Mouse (Mus musculus): ENCODE data around the gene Lta. TPM values are rescaled to one million over a fixed set of nuclear protein-coding genes. Genes with fewer than 3 reads are reported as not detected.

Gene Lta
- polyA plus RNA-seq, 1 experiment from 2014 or later = not detected

- peaks cover 5% of the 10 kb centered on the region; the same call in 1 of the 2 replicates for H3K4me1 ChIP-seq
- no peak overlapping the region for H3K27ac ChIP-seq
- no peaks in the 10 kb centered on the region for H3K27me3 ChIP-seq (ENCODE audit: poor library complexity, severe bottlenecking)
- no peak overlapping the region for H3K4me3 ChIP-seq
- H3K36me3 ChIP-seq (replicated peaks) = peaks cover 43% of the 10 kb centered on the region
- H3K9me3 ChIP-seq = no peaks in the 10 kb centered on the region
- 83% methylated on average over 18 of the region's 18 CpGs for WGBS
- DNase-seq (ENCODE audit: extremely low spot score, low spot score) = no peak
Observed at GRCm38 (mm10) chr17:35218516-35219193, 13.5 kb upstream of the Lta start.

GRCm38 (mm10) chr17:35213071-35213470 is 7.9 kb upstream of the Lta start:
- WGBS = 89% methylated on average over 5 of the region's 5 CpGs

DNA sequence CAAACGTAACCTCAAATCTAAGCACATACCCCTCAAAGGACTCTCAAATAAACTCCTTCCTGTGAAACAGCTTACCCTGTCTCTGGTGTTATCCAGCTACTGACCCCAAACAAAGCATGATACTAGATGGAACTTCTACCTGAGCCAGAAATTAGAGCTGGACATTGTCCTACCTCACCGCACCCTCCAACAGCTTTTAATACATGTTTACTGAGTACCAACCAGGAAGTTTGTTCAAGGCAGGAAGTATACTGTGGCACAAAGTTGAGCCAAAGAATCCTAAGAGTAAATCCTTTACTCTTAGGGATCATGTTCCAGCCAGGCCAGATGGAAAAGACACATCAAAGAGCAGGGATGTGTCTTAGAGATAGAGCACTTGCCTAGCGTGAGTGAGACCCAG is 5.4 kb upstream of the Lta start:
- no peak overlapping the region for H3K27ac ChIP-seq
- peaks cover under 1% of the 10 kb centered on the region; the same call in 1 of the 2 replicates for H3K27me3 ChIP-seq (ENCODE audit: poor library complexity, severe bottlenecking)
- no peak for DNase-seq (ENCODE audit: extremely low spot score, low spot score)
- no peaks in the 10 kb centered on the region for H3K36me3 ChIP-seq (replicated peaks)
- 87% methylated on average over 3 of the region's 3 CpGs for WGBS
- peaks cover 14% of the 10 kb centered on the region; the same call in 1 of the 2 replicates for H3K4me1 ChIP-seq
- no peak overlapping the region for H3K4me3 ChIP-seq
- H3K9me3 ChIP-seq = no peaks in the 10 kb centered on the region

More at GRCm38 (mm10) chr17:35213071-35213470, 7.9 kb upstream of the Lta start:
- Histone ChIP-seq H3K9me3 (no peaks in the 10 kb centered on the region), H3K4me3 (no peak overlapping the region), H3K36me3 (replicated peaks) (no peaks in the 10 kb centered on the region), H3K4me1 (peaks cover 14% of the 10 kb centered on the region; the same call in 1 of the 2 replicates), H3K27ac (no peak overlapping the region), H3K27me3 (ENCODE audit: poor library complexity, severe bottlenecking) (no peaks in the 10 kb centered on the region)
- no peak for DNase-seq (ENCODE audit: extremely low spot score, low spot score)

DNA sequence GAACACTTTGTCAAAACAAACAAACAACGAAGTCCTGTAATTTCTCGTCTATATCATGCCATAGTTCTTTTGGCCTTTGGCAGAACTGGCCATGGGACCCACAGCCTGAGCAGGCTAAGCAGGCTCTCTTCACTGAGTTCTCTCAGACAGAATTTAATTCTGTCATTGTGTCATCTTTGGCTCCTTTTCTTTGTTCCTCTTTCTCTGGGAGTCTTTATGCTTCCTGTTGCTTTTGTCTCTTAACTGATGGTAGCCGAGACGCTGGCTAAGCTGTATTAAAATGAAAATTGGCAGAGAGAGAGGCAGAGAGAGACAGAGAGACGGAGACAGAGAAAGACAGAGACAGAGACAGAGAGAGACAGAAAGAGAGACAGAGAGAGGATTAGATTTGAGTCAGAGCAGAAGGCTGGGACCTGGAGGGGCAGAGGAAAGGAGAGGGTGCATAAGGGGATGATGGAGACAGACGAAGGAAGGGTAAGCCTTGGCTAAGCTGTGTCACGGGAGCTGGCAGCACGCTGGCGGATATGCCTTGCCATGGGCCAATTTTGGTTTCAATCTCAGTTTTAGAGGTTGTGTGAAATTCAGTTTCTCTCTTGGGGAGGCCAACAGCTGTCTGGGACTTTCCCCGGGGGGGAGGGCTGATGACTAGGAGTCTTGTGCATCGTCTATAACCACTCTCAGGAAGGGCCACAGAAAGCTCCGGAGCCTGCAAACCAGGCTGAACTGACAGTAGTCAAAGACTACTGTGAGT is 4.8 kb upstream of the Lta start:
- 82% methylated on average over 12 of the region's 12 CpGs for WGBS
- DNase-seq (ENCODE audit: extremely low spot score, low spot score) = no peak
- Histone ChIP-seq H3K36me3 (replicated peaks) (no peaks in the 10 kb centered on the region), H3K9me3 (no peaks in the 10 kb centered on the region), H3K4me3 (no peak overlapping the region), H3K4me1 (peaks cover 18% of the 10 kb centered on the region), H3K27me3 (ENCODE audit: poor library complexity, severe bottlenecking) (peaks cover 7% of the 10 kb centered on the region), H3K27ac (no peak overlapping the region)

GRCm38 (mm10) chr17:35205380-35205769 is 224 bp upstream of the Lta start:
- no peak overlapping the region for H3K4me3 ChIP-seq
- no peaks in the 10 kb centered on the region for H3K36me3 ChIP-seq (replicated peaks)
- peaks cover 52% of the 10 kb centered on the region for H3K27me3 ChIP-seq (ENCODE audit: poor library complexity, severe bottlenecking)
- no peak for DNase-seq (ENCODE audit: extremely low spot score, low spot score)
- H3K9me3 ChIP-seq = no peaks in the 10 kb centered on the region
- 64% methylated on average over 10 of the region's 10 CpGs for WGBS
- H3K27ac ChIP-seq = no peak overlapping the region
- H3K4me1 ChIP-seq = peaks cover 20% of the 10 kb centered on the region; the same call in 1 of the 2 replicates

DNA sequence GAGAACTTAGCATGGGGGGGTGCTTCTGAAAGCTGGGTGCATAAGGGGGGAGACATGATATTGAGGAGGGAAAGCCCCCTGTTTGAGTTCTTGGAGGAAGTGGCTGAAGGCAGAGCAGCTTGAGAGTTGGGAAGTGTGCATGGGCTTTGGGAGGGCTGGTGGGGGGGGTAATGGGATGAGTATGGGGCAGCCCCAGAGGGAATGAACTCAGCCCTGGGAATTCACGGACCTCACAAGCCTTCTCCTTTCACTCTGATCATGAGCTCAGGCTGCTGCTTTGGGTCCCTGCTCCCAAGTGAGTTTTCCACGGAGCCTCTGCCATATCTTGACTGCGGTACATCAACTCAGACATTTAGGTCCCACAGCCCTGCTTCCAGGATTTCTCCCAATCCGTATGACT is 2.7 kb downstream of the Lta start:
- no peak for DNase-seq (ENCODE audit: extremely low spot score, low spot score)
- Histone ChIP-seq H3K27ac (no peak overlapping the region), H3K27me3 (ENCODE audit: poor library complexity, severe bottlenecking) (peaks cover 76% of the 10 kb centered on the region), H3K4me1 (peaks cover 21% of the 10 kb centered on the region), H3K4me3 (no peak overlapping the region), H3K36me3 (replicated peaks) (no peaks in the 10 kb centered on the region), H3K9me3 (no peaks in the 10 kb centered on the region)
- WGBS = 77% methylated on average over 4 of the region's 4 CpGs

DNA sequence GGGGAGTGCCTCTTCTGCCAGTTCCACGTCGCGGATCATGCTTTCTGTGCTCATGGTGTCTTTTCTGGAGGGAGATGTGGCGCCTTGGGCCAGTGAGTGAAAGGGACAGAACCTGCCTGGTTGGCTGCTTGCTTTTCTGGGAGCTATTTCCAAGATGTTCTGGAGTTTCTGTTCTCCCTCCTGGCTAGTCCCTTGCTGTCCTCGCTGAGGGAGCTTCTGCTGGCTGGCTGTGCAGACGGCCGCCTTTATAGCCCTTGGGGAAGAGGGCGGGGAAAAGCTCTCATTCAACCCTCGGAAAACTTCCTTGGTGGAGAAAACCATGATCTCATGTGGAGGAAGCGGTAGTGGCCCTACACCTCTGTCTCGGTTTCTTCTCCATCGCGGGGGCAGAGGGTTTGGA is 3.4 kb downstream of the Lta start, which contains the start of gene Tnf:
Tnf (minus strand) TSS at position 221 of the 400 bp plus-strand sequence.
- H3K4me3 ChIP-seq = no peak within 1 kb of the TSS
- no peaks in the 10 kb centered on the region for H3K9me3 ChIP-seq
- peaks cover 82% of the 10 kb centered on the region for H3K27me3 ChIP-seq (ENCODE audit: poor library complexity, severe bottlenecking)
- no peak for DNase-seq (ENCODE audit: extremely low spot score, low spot score)
- WGBS = 52% methylated on average over 13 of the region's 13 CpGs
- H3K36me3 ChIP-seq (replicated peaks) = no peaks in the 10 kb centered on the region
- peaks cover 21% of the 10 kb centered on the region for H3K4me1 ChIP-seq
- H3K27ac ChIP-seq = no peak within 1 kb of the TSS

GRCm38 (mm10) chr17:35201128-35201527 is 4.0 kb downstream of the Lta start:
- H3K27me3 ChIP-seq (ENCODE audit: poor library complexity, severe bottlenecking) = peaks cover 89% of the 10 kb centered on the region
- no peak overlapping the region for H3K4me3 ChIP-seq
- 85% methylated on average over 11 of the region's 11 CpGs for WGBS
- peaks cover 24% of the 10 kb centered on the region for H3K4me1 ChIP-seq
- DNase-seq (ENCODE audit: extremely low spot score, low spot score) = no peak
- H3K27ac ChIP-seq = no peak overlapping the region
- H3K36me3 ChIP-seq (replicated peaks) = no peaks in the 10 kb centered on the region
- H3K9me3 ChIP-seq = no peaks in the 10 kb centered on the region

GRCm38 (mm10) chr17:35200398-35200797 is 4.8 kb downstream of the Lta start:
- no peaks in the 10 kb centered on the region for H3K36me3 ChIP-seq (replicated peaks)
- peaks cover 94% of the 10 kb centered on the region for H3K27me3 ChIP-seq (ENCODE audit: poor library complexity, severe bottlenecking)
- peaks cover 32% of the 10 kb centered on the region for H3K4me1 ChIP-seq
- no peaks in the 10 kb centered on the region for H3K9me3 ChIP-seq
- no peak overlapping the region for H3K4me3 ChIP-seq
- no peak overlapping the region for H3K27ac ChIP-seq
- DNase-seq (ENCODE audit: extremely low spot score, low spot score) = no peak
- WGBS = 94% methylated on average over 11 of the region's 11 CpGs

- H3K4me1 ChIP-seq = peaks cover 31% of the 10 kb centered on the region
- no peaks in the 10 kb centered on the region for H3K9me3 ChIP-seq
- peaks cover 94% of the 10 kb centered on the region for H3K27me3 ChIP-seq (ENCODE audit: poor library complexity, severe bottlenecking)
- no peak overlapping the region for H3K4me3 ChIP-seq
- no peaks in the 10 kb centered on the region for H3K36me3 ChIP-seq (replicated peaks)
- WGBS = 25% methylated on average over 8 of the region's 8 CpGs
- H3K27ac ChIP-seq = no peak overlapping the region
- no peak for DNase-seq (ENCODE audit: extremely low spot score, low spot score)
Observed at GRCm38 (mm10) chr17:35198946-35199345, 6.2 kb downstream of the Lta start.

- H3K4me1 ChIP-seq = peaks cover 32% of the 10 kb centered on the region
- no peaks in the 10 kb centered on the region for H3K36me3 ChIP-seq (replicated peaks)
- H3K27ac ChIP-seq = no peak overlapping the region
- H3K27me3 ChIP-seq (ENCODE audit: poor library complexity, severe bottlenecking) = peaks cover 92% of the 10 kb centered on the region
- no peak overlapping the region for H3K4me3 ChIP-seq
- no peaks in the 10 kb centered on the region for H3K9me3 ChIP-seq
- 55% methylated on average over 7 of the region's 7 CpGs for WGBS
- no peak for DNase-seq (ENCODE audit: extremely low spot score, low spot score)
Observed at GRCm38 (mm10) chr17:35198029-35198428, 7.1 kb downstream of the Lta start.

DNA sequence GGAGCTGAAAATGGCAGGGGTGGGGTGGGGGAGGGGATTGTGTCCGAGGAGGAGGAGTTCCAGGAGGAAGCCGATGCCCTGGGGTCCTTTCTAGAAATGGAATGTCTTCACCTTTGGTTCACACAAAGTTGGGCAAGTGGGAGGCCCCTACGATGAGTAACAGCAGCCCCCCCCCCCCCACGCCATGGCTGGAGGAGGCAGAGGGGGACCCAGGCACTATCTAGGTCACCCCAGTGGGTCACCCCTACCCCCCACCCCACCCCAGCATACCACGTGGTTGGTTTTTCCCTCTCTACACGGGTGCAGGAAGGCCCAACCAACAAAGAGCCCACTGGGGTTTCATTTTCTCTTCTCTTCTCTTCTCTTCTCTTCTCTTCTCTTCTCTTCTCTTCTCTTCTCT is 8.0 kb downstream of the Lta start:
- DNase-seq (ENCODE audit: extremely low spot score, low spot score) = no peak
- peaks cover 83% of the 10 kb centered on the region for H3K27me3 ChIP-seq (ENCODE audit: poor library complexity, severe bottlenecking)
- 54% methylated on average over 6 of the region's 6 CpGs for WGBS
- no peaks in the 10 kb centered on the region for H3K9me3 ChIP-seq
- H3K27ac ChIP-seq = no peak overlapping the region
- H3K36me3 ChIP-seq (replicated peaks) = no peaks in the 10 kb centered on the region
- H3K4me3 ChIP-seq = no peak overlapping the region
- peaks cover 32% of the 10 kb centered on the region for H3K4me1 ChIP-seq

DNA sequence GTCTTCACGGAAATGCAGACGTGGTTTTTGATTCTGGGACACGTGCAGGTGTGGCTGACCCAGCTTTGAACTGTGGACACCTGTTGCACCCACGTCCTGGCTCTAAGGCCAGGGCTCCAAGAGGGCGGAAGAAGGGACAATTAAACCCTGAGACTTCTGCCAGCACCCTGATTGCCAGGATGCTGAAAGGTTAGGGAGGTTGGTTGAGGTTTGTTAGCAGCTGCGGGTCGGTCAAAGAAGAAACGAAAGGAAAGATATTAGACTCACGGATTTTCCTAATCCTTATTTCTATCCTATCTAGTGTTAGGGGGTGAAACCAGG is 8.9 kb downstream of the Lta start:
- no peak for DNase-seq (ENCODE audit: extremely low spot score, low spot score)
- Histone ChIP-seq H3K4me3 (peak overlapping the region; percentile 57), H3K27me3 (ENCODE audit: poor library complexity, severe bottlenecking) (peaks cover 75% of the 10 kb centered on the region), H3K27ac (no peak overlapping the region), H3K9me3 (no peaks in the 10 kb centered on the region), H3K36me3 (replicated peaks) (no peaks in the 10 kb centered on the region), H3K4me1 (peaks cover 32% of the 10 kb centered on the region)
- WGBS = 36% methylated on average over 9 of the region's 9 CpGs

All from forebrain, embryonic 10.5 days (tissue).